Comparison of ENCODE assay signal across 15 mouse cellular contexts in genomic region chr5:142510061-142510414, GRCm38 (mm10). TPM values are rescaled to one million over a fixed set of nuclear protein-coding genes. Genes with fewer than 3 reads are reported as not detected.
A peak's percentile ranks its signal among the peaks of the same experiment; 100 is the strongest.
DNase-seq lines count a peak whose midpoint lies in the region; ATAC-seq and TF ChIP-seq lines count a peak whose summit lies in the region.
"Had no signal": no experiment of that assay in that cellular context is flagged by ENCODE, and none has a peak within 500 bp of the region (broad histone marks: within the 10 kb centered on the region; RNA-seq: fewer than 3 reads in every experiment).

No protein-coding gene starts in this region.

- no peak for TF ChIP-seq EP300 in heart, postnatal 0 days (IDR thresholded peaks at IDR 0.05; ENCODE audit: low read depth)

- H3K4me3 ChIP-seq in heart, postnatal 0 days (ENCODE audit: low read depth, low read length), result no peak overlapping the region
- no peak overlapping the region for H3K4me3 ChIP-seq in embryonic facial prominence, embryonic 12.5 days
- no peak overlapping the region for H3K4me3 ChIP-seq in forebrain, embryonic 16.5 days (replicated peaks; ENCODE audit: low read length)
- no peak overlapping the region for H3K4me3 ChIP-seq in midbrain, embryonic 13.5 days (replicated peaks)
- no peak overlapping the region for H3K4me3 ChIP-seq in liver, embryonic 11.5 days (ENCODE audit: low read depth, low read length)

- no peaks in the 10 kb centered on the region for H3K36me3 ChIP-seq in heart, postnatal 0 days (replicated peaks; ENCODE audit: control insufficient read depth, insufficient read depth, low read length)
- H3K36me3 ChIP-seq in embryonic facial prominence, embryonic 12.5 days, result no peaks in the 10 kb centered on the region
- no peaks in the 10 kb centered on the region for H3K36me3 ChIP-seq in forebrain, embryonic 16.5 days (ENCODE audit: control insufficient read depth, insufficient read depth)
- peaks cover 6% of the 10 kb centered on the region; the same call in 1 of the 2 replicates for H3K36me3 ChIP-seq in midbrain, embryonic 13.5 days
- H3K36me3 ChIP-seq in liver, embryonic 11.5 days (ENCODE audit: control insufficient read depth, insufficient read depth, low read length), result no peaks in the 10 kb centered on the region

- no peak for DNase-seq in heart, postnatal 0 days (ENCODE audit: low spot score)
- no peak for DNase-seq in heart, postnatal 25 days (ENCODE audit: low spot score)
- DNase-seq in liver, embryonic 11.5 days (ENCODE audit: low spot score), result no peak
- DNase-seq in spleen, adult 12 weeks (ENCODE audit: low spot score), result no peak
- DNase-seq: adrenal gland, postnatal 36 days; layer of hippocampus, adult 9-11 months had no signal

- H3K27ac ChIP-seq in heart, postnatal 0 days (ENCODE audit: low read depth), result no peak overlapping the region
- H3K27ac ChIP-seq in embryonic facial prominence, embryonic 12.5 days, result 0 out of 2 replicates have a peak overlapping the region, but pooled peaks have one; percentile 36
- H3K27ac ChIP-seq in forebrain, embryonic 16.5 days (ENCODE audit: low read length), result no peak overlapping the region; the same call in 1 of the 2 replicates
- peak overlapping the region; percentile 84 for H3K27ac ChIP-seq in midbrain, embryonic 13.5 days
- H3K27ac ChIP-seq in liver, embryonic 11.5 days (ENCODE audit: low read depth, low read length), result no peak overlapping the region

- no peaks in the 10 kb centered on the region for H3K27me3 ChIP-seq in heart, postnatal 0 days (ENCODE audit: control insufficient read depth, insufficient read depth, low read length)
- H3K27me3 ChIP-seq in embryonic facial prominence, embryonic 12.5 days, result no peaks in the 10 kb centered on the region
- H3K27me3 ChIP-seq in forebrain, embryonic 16.5 days (replicated peaks; ENCODE audit: control insufficient read depth, insufficient read depth, low read length), result no peaks in the 10 kb centered on the region
- H3K27me3 ChIP-seq in midbrain, embryonic 13.5 days, result no peaks in the 10 kb centered on the region
- no peaks in the 10 kb centered on the region; the same call in none of the 2 replicates for H3K27me3 ChIP-seq in liver, embryonic 11.5 days (replicated peaks; ENCODE audit: control insufficient read depth, insufficient read depth, low read length)

- intact Hi-C loops in heart, postnatal 25 days (cut with DNase I), result no loop called here

- whole genome bisulfite sequencing in heart, postnatal 0 days, result 61% methylated on average over 7 of the region's 7 CpGs
- WGBS in embryonic facial prominence, embryonic 12.5 days, result 48% methylated on average over 7 of the region's 7 CpGs
- WGBS in forebrain, embryonic 16.5 days, result 48% methylated on average over 7 of the region's 7 CpGs
- 36% methylated on average over 7 of the region's 7 CpGs for WGBS in midbrain, embryonic 13.5 days
- 57% methylated on average over 7 of the region's 7 CpGs for WGBS in liver, embryonic 11.5 days

- no peaks in the 10 kb centered on the region for H3K9me3 ChIP-seq in heart, postnatal 0 days (replicated peaks; ENCODE audit: control insufficient read depth, low read length)
- H3K9me3 ChIP-seq in embryonic facial prominence, embryonic 12.5 days, result no peaks in the 10 kb centered on the region
- no peaks in the 10 kb centered on the region for H3K9me3 ChIP-seq in forebrain, embryonic 16.5 days (ENCODE audit: control insufficient read depth, low read length)
- H3K9me3 ChIP-seq in midbrain, embryonic 13.5 days, result no peaks in the 10 kb centered on the region
- H3K9me3 ChIP-seq in liver, embryonic 11.5 days (ENCODE audit: control insufficient read depth, low read length), result no peaks in the 10 kb centered on the region

- H3K4me2 ChIP-seq in heart, postnatal 0 days (ENCODE audit: low read depth, low read length), result no peak overlapping the region
- H3K4me2 ChIP-seq in embryonic facial prominence, embryonic 12.5 days (replicated peaks), result 0 out of 2 replicates have a peak overlapping the region, but pooled peaks have one; percentile 34
- H3K4me2 ChIP-seq in forebrain, embryonic 16.5 days (ENCODE audit: low read length), result no peak overlapping the region
- H3K4me2 ChIP-seq in midbrain, embryonic 13.5 days (replicated peaks), result no peak overlapping the region
- no peak overlapping the region for H3K4me2 ChIP-seq in liver, embryonic 11.5 days

- 0 out of 2 replicates have a peak overlapping the region, but pooled peaks have one; percentile 29 for H3K9ac ChIP-seq in heart, postnatal 0 days (replicated peaks; ENCODE audit: low read depth, low read length)
- no peak overlapping the region for H3K9ac ChIP-seq in embryonic facial prominence, embryonic 12.5 days
- no peak overlapping the region for H3K9ac ChIP-seq in forebrain, embryonic 16.5 days (replicated peaks; ENCODE audit: low read depth, low read length)
- peak overlapping the region; percentile 65 for H3K9ac ChIP-seq in midbrain, embryonic 13.5 days (replicated peaks)
- no peak overlapping the region for H3K9ac ChIP-seq in liver, embryonic 11.5 days (ENCODE audit: low read depth, low read length)

- H3K4me1 ChIP-seq in heart, postnatal 0 days (ENCODE audit: control insufficient read depth, insufficient read depth), result peaks cover 9% of the 10 kb centered on the region
- H3K4me1 ChIP-seq in embryonic facial prominence, embryonic 12.5 days, result peaks cover 14% of the 10 kb centered on the region
- H3K4me1 ChIP-seq in forebrain, embryonic 16.5 days (replicated peaks; ENCODE audit: control insufficient read depth, insufficient read depth, low read length), result peaks cover 8% of the 10 kb centered on the region
- peaks cover 21% of the 10 kb centered on the region for H3K4me1 ChIP-seq in midbrain, embryonic 13.5 days (replicated peaks)
- no peaks in the 10 kb centered on the region for H3K4me1 ChIP-seq in liver, embryonic 11.5 days (replicated peaks; ENCODE audit: control insufficient read depth, insufficient read depth, low read length)

- ATAC-seq in heart, postnatal 0 days (ENCODE audit: insufficient read depth, low read depth), result no peak
- ATAC-seq in embryonic facial prominence, embryonic 12.5 days (ENCODE audit: insufficient number of reproducible peaks, insufficient read depth, low FRiP score, low TSS enrichment), result no peak
- peak; percentile 43; the same call in 1 of the 2 replicates for ATAC-seq in forebrain, embryonic 16.5 days
- ATAC-seq in midbrain, embryonic 13.5 days, result peak; percentile 25; the same call in 1 of the 2 replicates
- no peak for ATAC-seq in liver, embryonic 11.5 days (replicated peaks; ENCODE audit: low FRiP score)

- no peak for TF ChIP-seq CTCF in heart, postnatal 0 days (IDR thresholded peaks at IDR 0.05; ENCODE audit: low read depth)

RNA-seq across cellular contexts. Expression of gene Papolb, which starts 19.8 kb away (rescaled TPM):
- 0.39 TPM in 1 of 2 replicates, not detected in the other for total RNA-seq in heart, postnatal 0 days (2014; rRNA removed; ENCODE audit: low replicate concordance)
- 0.04 and 0.08 TPM in 2 replicates for polyA plus RNA-seq in heart, postnatal 0 days (2015; fragmentation: Nextera tagmentation; extraction: Ambion mirVana)
- total RNA-seq in heart, postnatal 25 days (2021), result under 1 TPM; 0.06 to 0.08 TPM
- 0.17 and 0.36 TPM in 2 replicates for polyA plus RNA-seq in embryonic facial prominence, embryonic 12.5 days (2016; fragmentation: Nextera tagmentation; extraction: Ambion mirVana)
- polyA plus RNA-seq in forebrain, embryonic 16.5 days (2015; fragmentation: Nextera tagmentation; extraction: Ambion mirVana), result 0.20 and 0.27 TPM in 2 replicates
- polyA plus RNA-seq in midbrain, embryonic 13.5 days (2015; fragmentation: Nextera tagmentation; extraction: Ambion mirVana), result 0.12 and 0.21 TPM in 2 replicates
- polyA plus RNA-seq in liver, embryonic 11.5 days (2014; fragmentation: Nextera tagmentation; extraction: Ambion mirVana), result 0.19 TPM in 1 of 2 replicates, not detected in the other
- total RNA-seq: common myeloid progenitor, adult 5-6 weeks; granulocyte monocyte progenitor cell, adult 5-6 weeks; liver, adult 2 months; neutrophil, adult 5-6 weeks had no signal
- polyA plus RNA-seq: intestine, embryonic 16.5 days; liver, adult 2 months; stomach, embryonic 16.5 days had no signal

RNA-seq across cellular contexts. Expression of gene Radil, which starts 40.9 kb away (rescaled TPM):
- 2.6 and 2.9 TPM in 2 replicates for total RNA-seq in heart, postnatal 0 days (2014; rRNA removed; ENCODE audit: low replicate concordance)
- polyA plus RNA-seq in heart, postnatal 0 days (2015; fragmentation: Nextera tagmentation; extraction: Ambion mirVana), result 4.2 and 4.3 TPM in 2 replicates
- total RNA-seq in heart, postnatal 25 days (2021), result 1 to 10 TPM; 2.0 to 2.4 TPM
- 6.4 and 6.9 TPM in 2 replicates for polyA plus RNA-seq in embryonic facial prominence, embryonic 12.5 days (2016; fragmentation: Nextera tagmentation; extraction: Ambion mirVana)
- 9.6 and 17.6 TPM in 2 replicates for polyA plus RNA-seq in forebrain, embryonic 16.5 days (2015; fragmentation: Nextera tagmentation; extraction: Ambion mirVana)
- polyA plus RNA-seq in midbrain, embryonic 13.5 days (2015; fragmentation: Nextera tagmentation; extraction: Ambion mirVana), result 10.6 and 12.5 TPM in 2 replicates
- polyA plus RNA-seq in liver, embryonic 11.5 days (2014; fragmentation: Nextera tagmentation; extraction: Ambion mirVana), result 1.1 and 1.2 TPM in 2 replicates
- total RNA-seq: common myeloid progenitor, adult 5-6 weeks; granulocyte monocyte progenitor cell, adult 5-6 weeks; liver, adult 2 months; neutrophil, adult 5-6 weeks had no signal
- polyA plus RNA-seq: liver, adult 2 months had no signal

RNA-seq across cellular contexts. Expression of gene Ap5z1, which starts 46.3 kb away (rescaled TPM):
- 8.2 and 14.1 TPM in 2 replicates for total RNA-seq in heart, postnatal 0 days (2014; rRNA removed; ENCODE audit: low replicate concordance)
- polyA plus RNA-seq in heart, postnatal 0 days (2015; fragmentation: Nextera tagmentation; extraction: Ambion mirVana), result 3.9 and 5.7 TPM in 2 replicates
- 1 to 10 TPM; 5.5 to 6.2 TPM for total RNA-seq in heart, postnatal 25 days (2021)
- 10.8 and 12.4 TPM in 2 replicates for polyA plus RNA-seq in embryonic facial prominence, embryonic 12.5 days (2016; fragmentation: Nextera tagmentation; extraction: Ambion mirVana)
- polyA plus RNA-seq in forebrain, embryonic 16.5 days (2015; fragmentation: Nextera tagmentation; extraction: Ambion mirVana), result 14.8 and 16.9 TPM in 2 replicates
- 14.3 and 14.8 TPM in 2 replicates for polyA plus RNA-seq in midbrain, embryonic 13.5 days (2015; fragmentation: Nextera tagmentation; extraction: Ambion mirVana)
- 11.7 and 11.9 TPM in 2 replicates for polyA plus RNA-seq in liver, embryonic 11.5 days (2014; fragmentation: Nextera tagmentation; extraction: Ambion mirVana)

Comparison
In these comparisons a context has a peak if more than half of its experiments do, and no peak if none do; other contexts are left out.
1. ATAC-seq: peak in forebrain, embryonic 16.5 days (single experiment) and midbrain, embryonic 13.5 days (single experiment); none in heart, postnatal 0 days (single experiment), embryonic facial prominence, embryonic 12.5 days (single experiment) and liver, embryonic 11.5 days (single experiment).
2. H3K27ac ChIP-seq: peak in embryonic facial prominence, embryonic 12.5 days (single experiment) and midbrain, embryonic 13.5 days (single experiment); none in heart, postnatal 0 days (single experiment), forebrain, embryonic 16.5 days (single experiment) and liver, embryonic 11.5 days (single experiment).
3. H3K9ac ChIP-seq: peak in heart, postnatal 0 days (single experiment) and midbrain, embryonic 13.5 days (single experiment); none in embryonic facial prominence, embryonic 12.5 days (single experiment), forebrain, embryonic 16.5 days (single experiment) and liver, embryonic 11.5 days (single experiment).